Mouse (Mus musculus) CH12.LX (cell line): ENCODE measurements at regions not wholly inside any gene's neighbourhood (a gene's known extent, or its start where the extent isn't known, plus 50 kb on each side); places are given as distances from the start of the nearest gene placed in this dataset.

Experiments
- DNase-seq: peaks from one replicate; pipeline ENCODE4 v3.0.0-alpha.2; 2013; ENCODE audit errors: extremely low read depth
- H3K27ac ChIP-seq: 2 replicates; pipeline ENCODE4 v1.5.1; 2012; ENCODE audit warnings: low read depth, mild to moderate bottlenecking, control low read depth, moderate library complexity; ENCODE audit not compliant: insufficient read depth
- H3K27me3 ChIP-seq: replicated peaks from 2 replicates; pipeline ENCODE3; 2012; ENCODE audit warnings: inconsistent platforms
- H3K36me3 ChIP-seq, 2 experiments: replicated peaks in 1 of 2; 2 replicates each; pipeline versions ENCODE3 to v1.6.1; 2012; ENCODE audit warnings: inconsistent platforms in 1 of 2, low read length in 1 of 2, mild to moderate bottlenecking in 1 of 2, mixed read lengths in 1 of 2, moderate library complexity in 1 of 2; ENCODE audit not compliant: control insufficient read depth in 1 of 2, insufficient read depth in 1 of 2
- H3K4me1 ChIP-seq, 2 experiments: 2 replicates each; pipeline ENCODE4 v1.6.1; 2012; ENCODE audit warnings: inconsistent platforms in 1 of 2, moderate library complexity in 1 of 2; ENCODE audit not compliant: insufficient read depth in 2 of 2, control insufficient read depth in 1 of 2
- H3K4me2 ChIP-seq: 2 replicates; pipeline ENCODE4 v1.6.1; 2012; ENCODE audit warnings: low read depth, mild to moderate bottlenecking, control low read depth; ENCODE audit not compliant: poor library complexity, insufficient read depth, severe bottlenecking
- H3K4me3 ChIP-seq, 3 experiments: fragments of 150-350 bp in 1 of 3; sonication (generic) in 1 of 3; replicated peaks in 1 of 3; 2 replicates each; pipeline versions ENCODE3 to v1.5.1; 2011 to 2012; ENCODE audit warnings: low read depth in 2 of 3, low read length in 2 of 3, mild to moderate bottlenecking in 2 of 3, moderate library complexity in 2 of 3, control low read depth in 1 of 3, improper control_type of control experiment in 1 of 3, inconsistent platforms in 1 of 3, mixed read lengths in 1 of 3; ENCODE audit not compliant: poor library complexity in 1 of 3
- H3K79me2 ChIP-seq: replicated peaks from 2 replicates; pipeline ENCODE4 v1.6.1; 2012; ENCODE audit warnings: mild to moderate bottlenecking, moderate library complexity; ENCODE audit not compliant: control insufficient read depth, poor library complexity, insufficient read depth, severe bottlenecking; ENCODE audit errors: extremely low read depth
- H3K9ac ChIP-seq: 2 replicates; pipeline ENCODE4 v1.6.1; 2012; ENCODE audit warnings: low read depth, mild to moderate bottlenecking, control low read depth, moderate library complexity; ENCODE audit not compliant: insufficient read depth
- H3K9me3 ChIP-seq: replicated peaks from 2 replicates; pipeline ENCODE3; 2012; ENCODE audit warnings: low read length, inconsistent platforms, mixed read lengths
- BHLHE40 ChIP-seq: IDR thresholded peaks from 2 replicates; pipeline ENCODE4 v1.6.1; 2011; ENCODE audit warnings: mild to moderate bottlenecking, low read depth, low read length, improper control_type of control experiment
- CHD1 ChIP-seq: IDR thresholded peaks from 2 replicates; pipeline ENCODE4 v1.6.1; 2012; ENCODE audit warnings: low read depth, low read length, improper control_type of control experiment, inconsistent platforms
- IRF4 ChIP-seq: IDR thresholded peaks from 2 replicates; pipeline ENCODE4 v1.6.1; 2014; ENCODE audit warnings: low read depth, mild to moderate bottlenecking, inconsistent platforms, low read length, improper control_type of control experiment
- JUND ChIP-seq: conservative IDR thresholded peaks from 2 replicates; pipeline ENCODE4 v1.6.1; 2011; ENCODE audit warnings: low read depth, low read length, improper control_type of control experiment
- KAT2A ChIP-seq: IDR thresholded peaks from 2 replicates; pipeline ENCODE4 v1.6.1; 2012; ENCODE audit warnings: low read length, improper control_type of control experiment, inconsistent platforms; ENCODE audit not compliant: insufficient replicate concordance
- MAX ChIP-seq: IDR thresholded peaks from 2 replicates; pipeline ENCODE4 v1.6.1; 2011; ENCODE audit warnings: low read length, improper control_type of control experiment
- MAZ ChIP-seq: IDR thresholded peaks from 2 replicates; pipeline ENCODE4 v1.6.1; 2012; ENCODE audit warnings: low read depth, mild to moderate bottlenecking, inconsistent platforms, low read length, improper control_type of control experiment, moderate library complexity
- MEF2A ChIP-seq: IDR thresholded peaks from 2 replicates; pipeline ENCODE4 v1.6.1; 2014; ENCODE audit warnings: low read depth, mild to moderate bottlenecking, inconsistent platforms, low read length, improper control_type of control experiment, borderline replicate concordance
- MYC ChIP-seq: IDR thresholded peaks from 2 replicates; pipeline ENCODE4 v1.6.1; 2011; ENCODE audit warnings: low read depth, mild to moderate bottlenecking, improper control_type of control experiment, low read length
- NELFE ChIP-seq: IDR thresholded peaks from 2 replicates; pipeline ENCODE4 v1.6.1; 2011; ENCODE audit warnings: low read depth, low read length, improper control_type of control experiment
- NRF1 ChIP-seq: IDR thresholded peaks from 2 replicates; pipeline ENCODE4 v1.6.1; 2014; ENCODE audit warnings: low read depth, mild to moderate bottlenecking, inconsistent platforms, low read length, improper control_type of control experiment, moderate library complexity
- POLR2AphosphoS2 ChIP-seq: IDR thresholded peaks from 2 replicates; pipeline ENCODE4 v1.6.1; 2011; ENCODE audit warnings: low read depth, low read length, improper control_type of control experiment
- RAD21 ChIP-seq: IDR thresholded peaks from 2 replicates; pipeline ENCODE4 v1.6.1; 2011; ENCODE audit warnings: low read depth, mild to moderate bottlenecking, low read length, improper control_type of control experiment, moderate library complexity
- SMC3 ChIP-seq: IDR thresholded peaks from 2 replicates; pipeline ENCODE4 v1.6.1; 2011; ENCODE audit warnings: low read depth, low read length, improper control_type of control experiment
- UBTF ChIP-seq: IDR thresholded peaks from 2 replicates; pipeline ENCODE4 v1.6.1; 2012; ENCODE audit warnings: low read depth, mild to moderate bottlenecking, inconsistent platforms, low read length, improper control_type of control experiment, moderate library complexity
- USF1 ChIP-seq: IDR thresholded peaks from 2 replicates; pipeline ENCODE4 v1.6.1; 2014; ENCODE audit warnings: low read depth, mild to moderate bottlenecking, inconsistent platforms, low read length, improper control_type of control experiment
- USF2 ChIP-seq: conservative IDR thresholded peaks from 2 replicates; pipeline ENCODE4 v1.6.1; 2011; ENCODE audit warnings: low read depth, low read length, improper control_type of control experiment
- ZMIZ1 ChIP-seq: IDR thresholded peaks from 2 replicates; pipeline ENCODE4 v1.6.1; 2012; ENCODE audit warnings: low read depth, mild to moderate bottlenecking, inconsistent platforms, low read length, improper control_type of control experiment
- ZNF384 ChIP-seq: IDR thresholded peaks from 2 replicates; pipeline ENCODE4 v1.6.1; 2012; ENCODE audit warnings: low read depth, low read length, improper control_type of control experiment, inconsistent platforms
- dilution Hi-C: fragments of 300-500 bp; cut with MboI; formaldehyde crosslinking; loops from 2 replicates; pipeline ENCODE4 v1.14.3; 2020; ENCODE audit warnings: low sequenced_read_pairs; ENCODE audit not compliant: extremely low pct_unique_long_range_greater_than_20kb, extremely low pct_ligation_motif_present
- in situ Hi-C: fragments of 300-500 bp; cut with MboI; formaldehyde crosslinking; loops from 3 replicates; pipeline ENCODE4 v1.14.3; 2019; ENCODE audit warnings: low sequenced_read_pairs, low pct_ligation_motif_present, low pct_unique_long_range_greater_than_20kb, mixed read lengths

DNA sequence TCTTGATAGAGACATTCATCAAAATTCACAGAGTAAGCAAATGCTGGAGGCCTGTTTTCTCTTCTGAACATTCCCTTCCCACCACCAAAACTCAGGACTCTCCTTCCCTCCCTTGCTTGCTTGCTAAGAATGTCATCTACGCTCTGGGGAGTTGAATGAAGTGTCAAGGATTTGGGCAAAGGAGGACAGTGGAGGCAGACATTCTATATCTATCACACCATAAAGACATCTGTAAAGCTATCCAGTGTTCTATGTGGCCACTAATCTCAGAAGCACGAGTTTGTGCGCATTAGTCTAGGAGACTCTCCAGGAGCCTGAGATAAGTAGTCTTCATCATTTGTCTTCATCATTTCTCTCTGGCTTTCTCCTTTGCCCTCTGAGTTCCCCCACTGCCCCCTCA, 94.1 kb upstream of the Dapk1 start:
- Histone ChIP-seq H3K36me3 (no peaks in the 10 kb centered on the region), H3K27ac (no peak overlapping the region), H3K27me3 (no peaks in the 10 kb centered on the region), H3K4me1 (no peaks in the 10 kb centered on the region), H3K4me3 (no peak overlapping the region), H3K9me3 (peaks cover 68% of the 10 kb centered on the region), H3K9ac (no peak overlapping the region), H3K79me2 (no peaks in the 10 kb centered on the region), H3K4me2 (no peak overlapping the region)
- in situ Hi-C loops: no loop called here
- no peak for DNase-seq
- TF ChIP-seq BHLHE40: no peak
- TF ChIP-seq, all 38 proteins: peak for 0
- dilution Hi-C loops: no loop called here

DNA sequence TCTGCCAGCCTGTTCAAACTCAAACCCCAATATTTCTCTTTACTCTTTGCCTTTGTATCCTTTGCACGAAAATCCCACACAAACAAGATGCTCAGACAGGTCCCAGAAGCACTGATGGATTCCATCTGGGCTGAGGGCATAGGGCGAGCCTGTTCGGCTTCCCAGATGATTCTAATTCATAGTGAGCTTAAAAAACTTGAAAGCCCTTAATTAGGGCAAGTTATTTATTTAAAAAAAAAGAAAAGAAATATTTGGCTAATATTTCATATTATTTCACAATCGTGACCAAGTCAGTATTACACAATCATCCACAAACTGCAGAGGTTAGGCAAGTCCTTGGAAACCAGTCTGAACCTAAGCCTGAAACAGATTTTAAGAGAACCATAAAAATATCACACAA, 93.7 kb upstream of the Dapk1 start:
- Histone ChIP-seq H3K9me3 (peaks cover 68% of the 10 kb centered on the region), H3K4me2 (no peak overlapping the region), H3K36me3 (no peaks in the 10 kb centered on the region), H3K79me2 (no peaks in the 10 kb centered on the region), H3K27me3 (no peaks in the 10 kb centered on the region), H3K4me3 (no peak overlapping the region), H3K27ac (no peak overlapping the region), H3K9ac (no peak overlapping the region), H3K4me1 (no peaks in the 10 kb centered on the region)
- in situ Hi-C loops: no loop called here
- dilution Hi-C loops: no loop called here
- DNase-seq: no peak
- TF ChIP-seq USF1: no peak
- TF ChIP-seq POLR2AphosphoS2: no peak
- no peak for TF ChIP-seq USF2
- TF ChIP-seq MAX: no peak
- no peak for TF ChIP-seq ZNF384
- TF ChIP-seq KAT2A: no peak
- TF ChIP-seq CHD1: no peak
- no peak for TF ChIP-seq MAZ
- TF ChIP-seq MEF2A: no peak
- TF ChIP-seq UBTF: no peak
- no peak for TF ChIP-seq RAD21
- no peak for TF ChIP-seq BHLHE40
- TF ChIP-seq MYC: no peak
- TF ChIP-seq NELFE: no peak
- TF ChIP-seq JUND: no peak
- TF ChIP-seq SMC3: no peak
- no peak for TF ChIP-seq NRF1
- no peak for TF ChIP-seq IRF4
- no peak for TF ChIP-seq ZMIZ1
